Mouse (Mus musculus) cerebellum, adult 18-20 months (tissue): Measurements from ENCODE around the gene Lmo1.
"Not testable (repeated sequence)": the region's sequence is repeated elsewhere in the genome, so short reads cannot be mapped to it uniquely, and the experiment has no call there.

ENCODE experiments used
- DNase-seq, 2 experiments: peaks; one replicate each; pipeline ENCODE4 v3.0.0; 2021

The Lmo1 gene

GRCm38 (mm10) chr7:109174337-109174948 is 564 bp downstream of the Lmo1 start:
- DNase-seq = peak; percentile 81 to 83

DNA sequence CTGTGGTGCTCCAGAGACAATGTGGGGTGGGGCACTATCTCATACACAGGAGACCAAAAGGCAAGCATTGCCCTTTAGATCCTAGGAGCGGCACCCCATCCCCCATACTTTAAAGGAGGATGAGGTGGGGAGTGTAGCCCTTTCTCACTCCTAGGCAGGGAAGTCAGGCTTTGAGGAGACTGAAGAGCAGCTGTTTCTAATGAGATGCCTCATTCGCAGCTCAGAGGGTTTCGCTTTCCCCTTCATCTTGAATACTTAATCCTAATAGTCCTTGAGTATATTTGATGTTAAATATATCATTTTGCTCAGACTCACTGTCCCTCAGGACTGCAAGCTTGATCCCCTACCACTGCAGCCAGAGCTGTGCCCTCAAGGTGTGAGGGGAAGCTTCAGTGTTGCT is 3.1 kb downstream of the Lmo1 start:
- DNase-seq = no peak

DNA sequence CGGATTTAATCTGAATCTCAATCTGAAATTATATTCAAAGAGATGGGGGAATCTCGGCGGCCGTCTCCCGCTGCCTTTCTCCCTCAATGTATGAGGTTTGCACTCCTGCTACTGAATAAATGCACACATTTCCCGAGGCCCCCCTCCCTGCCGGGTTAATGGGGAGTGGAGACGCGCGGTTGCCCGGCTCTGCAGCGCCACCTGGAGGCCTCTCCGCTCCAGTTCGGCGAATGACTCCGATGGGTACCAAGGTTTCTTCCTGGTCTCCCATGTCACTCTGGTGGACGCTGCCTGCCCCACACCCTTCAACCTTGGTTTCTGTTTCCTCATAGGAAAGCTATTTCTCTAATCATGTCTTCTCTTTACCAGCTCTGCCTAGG is 4.6 kb downstream of the Lmo1 start:
- DNase-seq = peak; percentile 95 to 98

GRCm38 (mm10) chr7:109169505-109170440 is 5.2 kb downstream of the Lmo1 start:
- peak; percentile 78 to 81 for DNase-seq

GRCm38 (mm10) chr7:109168716-109169115 is 6.3 kb downstream of the Lmo1 start:
- DNase-seq = no peak

- DNase-seq = peak in 1 of 2 experiments; percentile 16
These were observed 8.9 kb downstream of the Lmo1 start for GRCm38 (mm10) chr7:109165931-109166585.

GRCm38 (mm10) chr7:109154331-109154730 is 20.7 kb downstream of the Lmo1 start:
- DNase-seq = no peak

DNA sequence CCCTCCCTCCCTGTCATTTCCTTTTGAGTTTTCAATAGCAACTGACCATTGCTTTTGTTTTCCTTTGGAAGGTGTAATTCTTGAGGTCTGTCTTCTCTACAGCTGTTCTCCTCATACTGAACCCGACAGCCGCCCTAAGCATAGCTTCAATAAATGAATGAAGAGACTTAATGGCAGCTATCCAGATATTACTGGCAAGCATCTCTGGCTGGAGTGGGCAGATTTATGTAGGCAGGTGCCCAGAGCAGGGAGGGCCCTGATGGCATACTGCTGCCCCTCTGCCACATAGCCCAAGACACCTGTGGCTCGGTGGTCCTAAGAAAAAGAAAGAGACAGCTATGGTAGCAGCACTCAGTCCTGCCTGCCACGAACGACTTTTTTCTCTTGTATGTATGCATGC is 21.5 kb downstream of the Lmo1 start:
- no peak for DNase-seq

DNA sequence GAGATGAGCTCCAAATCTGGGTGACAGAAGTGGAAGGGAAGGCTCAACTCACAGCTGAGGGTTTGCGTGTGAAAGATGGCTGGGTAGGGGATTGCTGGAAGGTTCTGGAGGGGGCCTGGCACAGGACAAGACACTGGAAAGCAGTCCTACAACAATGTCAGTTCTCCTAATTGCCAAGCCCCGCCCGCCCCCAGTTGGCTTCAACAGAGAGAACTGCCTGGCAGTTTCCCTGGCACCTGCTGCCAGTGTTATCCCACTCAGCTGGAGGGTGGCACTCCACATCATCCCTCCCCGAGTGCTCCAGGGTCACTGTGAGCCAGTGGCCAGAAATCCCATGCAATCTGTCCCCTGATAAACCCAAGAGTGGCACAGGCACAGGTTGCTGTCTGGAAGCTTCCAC is 23.9 kb downstream of the Lmo1 start:
- DNase-seq = peak in 1 of 2 experiments; percentile 20

GRCm38 (mm10) chr7:109145211-109145610 is 29.8 kb downstream of the Lmo1 start:
- no peak for DNase-seq

DNA sequence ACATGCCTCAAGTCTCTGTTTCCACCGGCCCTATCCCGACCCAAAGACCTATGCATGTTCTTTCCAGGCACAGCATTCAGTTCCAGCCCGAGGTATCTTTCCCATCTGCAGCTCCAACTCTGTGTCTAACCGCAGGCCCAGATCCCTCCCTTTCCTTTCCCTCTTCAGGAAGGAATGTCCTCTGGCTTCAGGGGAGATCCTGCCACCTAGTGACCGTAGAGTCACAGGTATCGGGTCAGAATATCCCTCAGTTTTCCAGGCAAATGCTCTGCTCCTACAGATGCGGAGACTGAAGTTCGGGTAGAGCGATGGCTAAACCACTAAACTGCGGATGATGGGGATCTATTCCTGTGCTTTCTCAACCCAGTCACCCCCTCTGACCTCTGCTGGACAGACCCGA is 30.3 kb downstream of the Lmo1 start:
- DNase-seq = no peak

- no peak for DNase-seq
These were observed 32.4 kb downstream of the Lmo1 start for GRCm38 (mm10) chr7:109142564-109142963.

- DNase-seq = no peak
These were observed 33.3 kb downstream of the Lmo1 start for GRCm38 (mm10) chr7:109141753-109142152.

GRCm38 (mm10) chr7:109141054-109141453 is 34.0 kb downstream of the Lmo1 start:
- DNase-seq = no peak

DNA sequence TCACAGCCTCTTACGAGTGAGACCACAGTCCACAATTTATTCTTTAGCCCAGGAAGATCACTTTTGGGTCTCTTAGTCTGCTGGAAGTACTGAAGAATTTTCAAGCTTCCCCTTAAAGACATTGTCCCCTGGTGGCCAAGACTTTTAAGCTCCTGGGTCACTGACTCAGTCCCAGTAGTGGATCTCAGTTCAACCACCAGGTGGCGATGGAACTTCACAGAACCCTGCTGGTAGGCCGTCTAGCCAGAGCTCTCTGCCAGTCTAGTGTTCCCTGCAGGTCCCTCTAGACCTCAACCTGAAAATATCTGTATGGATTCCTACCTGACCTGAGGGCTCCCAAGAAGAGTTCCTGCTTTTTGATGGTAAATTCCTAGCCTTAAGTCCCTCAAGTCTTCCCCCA is 35.6 kb downstream of the Lmo1 start:
- DNase-seq = peak; percentile 91 to 93

DNA sequence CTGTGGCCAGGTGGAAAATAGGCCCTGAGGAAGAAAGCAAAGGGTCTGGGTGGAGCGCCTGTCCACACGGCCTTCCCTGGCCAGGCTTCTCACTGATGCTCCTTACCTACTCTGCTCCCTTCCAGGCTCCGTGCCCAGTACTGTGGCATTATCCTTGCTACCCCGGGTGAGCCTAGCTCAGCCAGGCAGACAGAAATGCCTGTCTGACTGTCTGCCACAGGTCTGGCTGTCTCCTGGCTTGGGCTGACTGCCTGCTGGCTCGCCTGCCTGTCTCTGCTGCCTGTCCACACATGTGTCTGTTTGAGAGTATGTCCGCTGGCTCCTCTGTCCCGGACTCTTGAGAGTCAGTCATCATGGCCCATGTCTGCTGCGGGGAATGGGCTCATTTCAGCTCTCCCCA is 37.6 kb downstream of the Lmo1 start:
- peak; percentile 60 to 71 for DNase-seq

- no peak for DNase-seq
These were observed 43.4 kb downstream of the Lmo1 start for GRCm38 (mm10) chr7:109131565-109131964.

GRCm38 (mm10) chr7:109129946-109130686 is 44.9 kb downstream of the Lmo1 start:
- peak; percentile 25 to 28 for DNase-seq

DNA sequence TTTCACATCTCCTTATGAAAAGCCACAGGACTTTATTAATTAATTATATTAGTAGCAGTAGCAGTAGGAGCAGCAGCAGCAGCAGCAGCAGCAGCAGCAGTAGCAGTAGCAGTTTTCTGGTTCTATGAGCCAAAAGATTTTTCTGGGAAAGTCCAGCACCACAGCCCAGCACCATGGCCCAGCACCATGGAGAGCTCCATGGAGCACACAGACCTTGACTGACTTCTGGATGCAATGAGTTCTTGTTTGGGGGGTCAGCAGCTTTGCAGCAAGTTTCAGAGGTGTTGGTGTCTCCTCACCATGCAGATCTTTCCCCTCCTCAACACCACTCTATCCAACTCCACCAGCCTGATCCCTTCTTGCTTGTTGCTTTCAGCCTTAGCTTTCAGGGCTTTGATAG is 45.6 kb downstream of the Lmo1 start:
- DNase-seq = no peak

DNA sequence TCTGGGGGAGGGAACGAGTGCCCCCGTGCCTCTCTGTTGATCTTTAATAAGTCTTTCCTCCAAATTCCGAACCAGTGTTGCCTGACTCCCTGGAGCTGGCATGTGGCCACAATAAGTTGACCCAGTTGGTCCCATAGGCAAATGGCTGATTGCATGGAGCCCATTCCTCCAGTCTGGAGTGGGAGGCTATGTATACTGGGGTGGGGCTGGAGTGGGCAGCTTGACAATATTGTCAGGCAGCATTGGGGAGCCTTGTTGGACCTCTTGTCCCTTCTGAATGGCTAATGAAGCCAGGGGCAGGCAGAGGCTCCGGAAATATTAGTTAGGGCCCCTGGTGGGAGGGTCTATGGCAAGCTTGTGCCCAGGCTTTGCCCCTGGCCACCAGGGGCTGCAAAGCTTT is 59.1 kb downstream of the Lmo1 start:
- no peak for DNase-seq

DNA sequence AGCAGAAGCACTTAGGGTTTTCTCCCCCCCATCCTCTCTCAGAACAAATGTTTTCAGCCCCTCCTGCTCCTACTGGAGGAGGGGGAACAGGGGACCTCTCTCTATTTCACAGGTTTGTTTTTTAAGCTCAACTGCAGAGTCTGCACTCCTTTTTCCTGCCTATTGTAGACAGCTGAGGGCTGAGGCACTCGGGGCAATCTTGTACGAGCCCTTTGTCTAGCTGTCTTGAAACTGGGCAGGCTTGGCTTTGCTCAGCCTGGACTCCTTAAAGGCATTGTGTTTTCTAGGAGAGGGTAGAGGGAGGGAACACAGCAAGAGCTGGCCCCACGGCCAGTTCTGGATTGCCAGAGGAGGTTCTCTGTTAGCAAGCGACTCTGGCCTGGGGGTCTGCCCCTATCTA is 59.5 kb downstream of the Lmo1 start:
- DNase-seq = not testable (repeated sequence)

GRCm38 (mm10) chr7:109114950-109115349 is 60.1 kb downstream of the Lmo1 start:
- no peak for DNase-seq

- DNase-seq = no peak
These were observed 64.0 kb downstream of the Lmo1 start for GRCm38 (mm10) chr7:109111000-109111399.
